Comparison of ENCODE assay signal across 9 mouse cellular contexts in genomic region chr17:69120533-69121358, GRCm38 (mm10). TPM values are rescaled to one million over a fixed set of nuclear protein-coding genes. Genes with fewer than 3 reads are reported as not detected.
A peak's percentile ranks its signal among the peaks of the same experiment; 100 is the strongest.
DNase-seq lines count a peak whose midpoint lies in the region; ATAC-seq lines count a peak whose summit lies in the region.
"Had no signal": no experiment of that assay in that cellular context is flagged by ENCODE, and none has a peak within 500 bp of the region (broad histone marks: within the 10 kb centered on the region; RNA-seq: fewer than 3 reads in every experiment).

No protein-coding gene starts in this region.

- peak; percentile 9 for DNase-seq in thymus, postnatal 4 days
- DNase-seq in thymus, postnatal 36 days = no peak
- peak; percentile 26 for DNase-seq in kidney, postnatal 14 days
- DNase-seq in midbrain, embryonic 14.5 days = peak; percentile 79
- no peak for DNase-seq in left cerebral cortex, postnatal 36 days (ENCODE audit: low spot score in 2 of 2)
- no peak for DNase-seq in adrenal gland, postnatal 36 days
- DNase-seq in spleen, postnatal 10 days (ENCODE audit: low spot score in 2 of 2) = no peak

- H3K9me3 ChIP-seq in embryonic facial prominence, embryonic 15.5 days (replicated peaks) = no peaks in the 10 kb centered on the region
- no peaks in the 10 kb centered on the region for H3K9me3 ChIP-seq in midbrain, embryonic 14.5 days (ENCODE audit: control insufficient read depth, low read length)

- H3K4me1 ChIP-seq in embryonic facial prominence, embryonic 15.5 days = peaks cover 14% of the 10 kb centered on the region
- peaks cover 13% of the 10 kb centered on the region; the same call in 1 of the 2 replicates for H3K4me1 ChIP-seq in midbrain, embryonic 14.5 days (ENCODE audit: control insufficient read depth, insufficient read depth, low read length)
- H3K4me1 ChIP-seq: megakaryocyte, embryonic 14.5 days had no signal

- H3K4me2 ChIP-seq in embryonic facial prominence, embryonic 15.5 days (replicated peaks) = peak overlapping the region; percentile 44
- H3K4me2 ChIP-seq in midbrain, embryonic 14.5 days (ENCODE audit: low read length) = peak overlapping the region; percentile 56

- no peak overlapping the region for H3K27ac ChIP-seq in embryonic facial prominence, embryonic 15.5 days (replicated peaks)
- H3K27ac ChIP-seq in midbrain, embryonic 14.5 days (replicated peaks; ENCODE audit: low read depth, low read length) = peak overlapping the region; percentile 13; the same call in 1 of the 2 replicates

- intact Hi-C loops in left cerebral cortex, postnatal 36 days (cut with DNase I) = loop anchor here (10.0 kb wide), 1 partner anchor 224 kb away; no protein-coding TSS in a partner anchor

- H3K9ac ChIP-seq in embryonic facial prominence, embryonic 15.5 days = no peak overlapping the region
- peak overlapping the region; percentile 34; the same call in 1 of the 2 replicates for H3K9ac ChIP-seq in midbrain, embryonic 14.5 days (replicated peaks; ENCODE audit: low read length)

- 0 out of 2 replicates have a peak, but pooled peaks cover 3% of the 10 kb centered on the region for H3K27me3 ChIP-seq in embryonic facial prominence, embryonic 15.5 days
- no peaks in the 10 kb centered on the region for H3K27me3 ChIP-seq in midbrain, embryonic 14.5 days (ENCODE audit: control insufficient read depth, insufficient read depth, low read length)

- ATAC-seq in embryonic facial prominence, embryonic 15.5 days (ENCODE audit: insufficient number of reproducible peaks, low FRiP score, low TSS enrichment, low read depth) = peak; percentile 55; the same call in 1 of the 2 replicates
- ATAC-seq in midbrain, embryonic 14.5 days (ENCODE audit: low FRiP score, low TSS enrichment) = peak; percentile 68; the same call in 1 of the 2 replicates

- H3K4me3 ChIP-seq in embryonic facial prominence, embryonic 15.5 days (replicated peaks) = peak overlapping the region; percentile 14; the same call in 1 of the 2 replicates
- H3K4me3 ChIP-seq in midbrain, embryonic 14.5 days (replicated peaks; ENCODE audit: low read depth, low read length) = peak overlapping the region; percentile 20
- H3K4me3 ChIP-seq: megakaryocyte, embryonic 14.5 days had no signal

- H3K36me3 ChIP-seq in embryonic facial prominence, embryonic 15.5 days = no peaks in the 10 kb centered on the region
- no peaks in the 10 kb centered on the region for H3K36me3 ChIP-seq in midbrain, embryonic 14.5 days (ENCODE audit: control insufficient read depth, insufficient read depth, low read length)

- WGBS in embryonic facial prominence, embryonic 15.5 days = 3% methylated on average over 19 of the region's 19 CpGs
- WGBS in midbrain, embryonic 14.5 days = 7% methylated on average over 19 of the region's 19 CpGs

RNA-seq across cellular contexts. Expression of gene Epb41l3, which starts 45.3 kb away (rescaled TPM):
- polyA plus RNA-seq in embryonic facial prominence, embryonic 15.5 days (2015; fragmentation: Nextera tagmentation; extraction: Ambion mirVana) = 118 and 125 TPM in 2 replicates
- 47.3 and 63.4 TPM in 2 replicates for polyA plus RNA-seq in midbrain, embryonic 14.5 days (2014; fragmentation: Nextera tagmentation; extraction: Ambion mirVana)
- total RNA-seq in left cerebral cortex, postnatal 36 days (2021) = 100 to 1,000 TPM; 218 to 224 TPM
- 10 to 100 TPM in 1 of 2 experiments, 1 to 10 TPM in 1; 9.6 to 11.9 TPM for total RNA-seq in adrenal gland, postnatal 36 days (2021)

Comparison
In these comparisons a context has a peak if more than half of its experiments do, and no peak if none do; other contexts are left out.
1. DNase-seq: peak in thymus, postnatal 4 days (single experiment), kidney, postnatal 14 days (single experiment) and midbrain, embryonic 14.5 days (single experiment); none in thymus, postnatal 36 days (0 of 2), left cerebral cortex, postnatal 36 days (0 of 2), adrenal gland, postnatal 36 days (0 of 2) and spleen, postnatal 10 days (0 of 2).
2. RNA of gene Epb41l3, which starts 45.3 kb away (total RNA-seq): 218 to 224 TPM in left cerebral cortex, postnatal 36 days; 9.6 to 11.9 TPM in adrenal gland, postnatal 36 days; every median in the first group is over 10 times any median in the second.